Mouse (Mus musculus): ENCODE measurements around the gene Gimd1. TPM values are rescaled to one million over a fixed set of nuclear protein-coding genes. Genes with fewer than 3 reads are reported as not detected.
A peak's percentile ranks its signal among the peaks of the same experiment; 100 is the strongest.

Gene Gimd1
- polyA plus RNA-seq, 1 experiment from 2014 or later: 12.1 TPM

- no peak for ATAC-seq
- Histone ChIP-seq H3K9ac (no peak overlapping the region), H3K27ac (no peak overlapping the region), H3K27me3 (replicated peaks) (no peaks in the 10 kb centered on the region), H3K4me3 (replicated peaks) (no peak overlapping the region), H3K9me3 (no peaks in the 10 kb centered on the region), H3K4me2 (replicated peaks) (no peak overlapping the region), H3K36me3 (no peaks in the 10 kb centered on the region), H3K4me1 (replicated peaks) (no peaks in the 10 kb centered on the region)
- 85% methylated on average over 7 of the region's 7 CpGs for WGBS
Observed at GRCm38 (mm10) chr3:132649368-132649767, 19.7 kb downstream of the Gimd1 start.

DNA sequence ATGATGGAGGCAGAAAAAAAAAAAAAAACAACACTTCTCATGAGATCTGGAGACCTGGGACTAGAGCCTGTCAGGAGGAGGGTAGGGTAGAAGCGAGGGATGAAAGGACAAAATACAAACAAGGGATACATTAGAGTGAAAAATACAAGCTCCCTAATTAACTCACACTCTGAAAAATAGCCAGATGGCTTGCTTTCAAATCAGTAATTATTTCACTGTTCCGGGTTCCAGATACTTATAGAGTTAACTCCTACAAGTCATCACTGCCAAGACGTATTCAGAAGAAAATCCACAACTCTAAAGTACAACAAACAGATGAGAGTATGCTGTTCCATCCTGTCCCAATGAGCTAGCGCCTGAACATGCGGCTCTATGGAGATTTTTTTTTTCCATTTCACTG, 20.6 kb downstream of the Gimd1 start:
- no peaks in the 10 kb centered on the region for H3K9me3 ChIP-seq
- no peak for ATAC-seq
- H3K9ac ChIP-seq: no peak overlapping the region
- H3K4me1 ChIP-seq (replicated peaks): no peaks in the 10 kb centered on the region
- no peak overlapping the region for H3K27ac ChIP-seq
- H3K36me3 ChIP-seq: no peaks in the 10 kb centered on the region
- no peaks in the 10 kb centered on the region for H3K27me3 ChIP-seq (replicated peaks)
- WGBS: 77% methylated on average over 5 of the region's 5 CpGs
- H3K4me3 ChIP-seq (replicated peaks): no peak overlapping the region
- no peak overlapping the region for H3K4me2 ChIP-seq (replicated peaks)

- H3K27me3 ChIP-seq (replicated peaks): no peaks in the 10 kb centered on the region
- no peak overlapping the region for H3K4me2 ChIP-seq (replicated peaks)
- no peaks in the 10 kb centered on the region for H3K9me3 ChIP-seq
- H3K4me3 ChIP-seq (replicated peaks): no peak overlapping the region
- no peak overlapping the region for H3K9ac ChIP-seq
- ATAC-seq: 0 out of 2 replicates have a peak, but pooled peaks have one; percentile 45
- no peaks in the 10 kb centered on the region for H3K4me1 ChIP-seq (replicated peaks)
- H3K36me3 ChIP-seq: no peaks in the 10 kb centered on the region
- whole genome bisulfite sequencing: 51% methylated on average over 3 of the region's 3 CpGs
- no peak overlapping the region for H3K27ac ChIP-seq
Observed at GRCm38 (mm10) chr3:132651776-132652175, 22.2 kb downstream of the Gimd1 start.

- Histone ChIP-seq H3K36me3 (peaks cover 2% of the 10 kb centered on the region; the same call in 1 of the 2 replicates), H3K27ac (no peak overlapping the region), H3K9ac (no peak overlapping the region), H3K4me3 (replicated peaks) (no peak overlapping the region), H3K27me3 (replicated peaks) (no peaks in the 10 kb centered on the region), H3K4me2 (replicated peaks) (no peak overlapping the region), H3K9me3 (no peaks in the 10 kb centered on the region), H3K4me1 (replicated peaks) (no peaks in the 10 kb centered on the region)
- 89% methylated on average over 7 of the region's 7 CpGs for WGBS
- no peak for ATAC-seq
Observed at GRCm38 (mm10) chr3:132653959-132654358, 24.3 kb downstream of the Gimd1 start.

- 84% methylated on average over 2 of the region's 2 CpGs for WGBS
Observed at GRCm38 (mm10) chr3:132655955-132656354, 26.3 kb downstream of the Gimd1 start.

DNA sequence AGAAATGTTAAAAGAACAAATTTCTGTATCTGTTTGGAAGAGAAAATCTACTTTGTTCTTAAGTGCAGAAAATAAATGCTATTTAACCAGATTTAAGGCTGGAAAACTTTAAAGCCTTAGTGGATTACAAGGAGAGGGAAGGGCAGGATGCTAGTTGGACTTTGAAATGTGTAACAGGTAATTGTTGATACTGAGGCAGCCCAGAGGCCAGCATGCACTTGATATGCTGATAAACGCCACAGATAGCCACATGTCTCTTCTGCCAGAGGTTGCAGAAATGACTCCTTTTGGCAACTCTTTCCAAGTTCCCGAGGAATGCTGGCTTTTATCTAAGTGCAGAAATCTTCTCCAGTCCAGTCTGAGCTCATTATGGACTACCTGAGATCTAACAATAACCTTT, 47.9 kb downstream of the Gimd1 start:
- Histone ChIP-seq H3K9ac (no peak overlapping the region), H3K4me1 (replicated peaks) (peaks cover 1% of the 10 kb centered on the region), H3K4me3 (replicated peaks) (no peak overlapping the region), H3K9me3 (no peaks in the 10 kb centered on the region), H3K36me3 (peaks cover 4% of the 10 kb centered on the region; the same call in 1 of the 2 replicates), H3K27me3 (replicated peaks) (no peaks in the 10 kb centered on the region), H3K27ac (no peak overlapping the region), H3K4me2 (replicated peaks) (no peak overlapping the region)
- 62% methylated on average over 2 of the region's 2 CpGs for WGBS
- ATAC-seq: peak; percentile 77

More at GRCm38 (mm10) chr3:132655955-132656354, 26.3 kb downstream of the Gimd1 start:
- no peak overlapping the region for H3K4me2 ChIP-seq (replicated peaks)
- H3K27ac ChIP-seq: no peak overlapping the region
- no peak overlapping the region for H3K4me3 ChIP-seq (replicated peaks)
- peaks cover 13% of the 10 kb centered on the region for H3K36me3 ChIP-seq
- no peak for ATAC-seq
- H3K9ac ChIP-seq: no peak overlapping the region
- H3K9me3 ChIP-seq: no peaks in the 10 kb centered on the region
- no peaks in the 10 kb centered on the region for H3K4me1 ChIP-seq (replicated peaks)
- H3K27me3 ChIP-seq (replicated peaks): no peaks in the 10 kb centered on the region

DNA sequence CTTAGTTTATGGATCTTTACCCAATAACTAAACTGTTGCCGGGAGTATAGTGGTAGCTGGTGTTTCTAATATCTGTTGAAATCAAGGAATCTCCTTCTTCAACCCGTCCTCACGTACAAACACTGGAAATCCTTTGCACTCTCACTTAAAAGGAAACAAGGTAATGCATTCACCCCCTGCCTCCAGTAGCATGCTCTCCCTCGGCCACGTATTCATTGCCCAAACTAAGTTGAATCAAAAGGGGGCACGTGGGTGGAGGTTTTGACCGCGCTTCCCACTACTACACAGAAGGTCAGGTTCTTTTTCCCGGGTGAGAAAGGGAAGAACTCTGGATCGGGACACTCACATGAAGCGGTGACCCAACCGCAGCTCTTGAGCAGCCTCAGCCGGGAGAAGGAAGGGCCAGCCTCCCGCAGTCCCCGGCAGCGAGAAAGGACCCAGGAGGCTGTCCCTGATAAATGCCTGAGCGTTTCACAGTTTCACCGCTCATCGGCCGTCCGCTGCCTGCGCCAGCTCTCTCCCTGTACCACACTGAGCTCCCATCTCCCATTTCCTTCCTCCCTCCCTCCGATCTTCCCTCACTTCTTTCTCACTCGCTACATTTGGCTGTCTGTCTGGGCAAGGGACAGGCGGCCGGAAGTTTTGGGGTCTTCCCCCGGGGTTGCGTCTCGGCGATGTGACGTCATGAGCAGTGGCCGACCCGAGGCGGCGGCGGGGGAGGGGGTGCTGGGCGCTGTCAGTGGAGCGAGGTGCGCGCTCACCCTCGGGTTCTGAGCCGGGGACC, 54.0 kb downstream of the Gimd1 start, which contains the start of gene Tbck:
Tbck (plus strand) TSS at position 698 of the 784 bp plus-strand sequence.
- Histone ChIP-seq H3K9ac (peak within 1 kb of the TSS; percentile 80), H3K4me1 (replicated peaks) (peaks cover 4% of the 10 kb centered on the region), H3K36me3 (no peaks in the 10 kb centered on the region), H3K9me3 (no peaks in the 10 kb centered on the region), H3K4me3 (replicated peaks) (peak within 1 kb of the TSS; percentile 79), H3K27ac (peak within 1 kb of the TSS; percentile 92), H3K4me2 (replicated peaks) (peak within 1 kb of the TSS; percentile 53), H3K27me3 (replicated peaks) (no peaks in the 10 kb centered on the region)
- peak; percentile 99 for ATAC-seq
- WGBS: under 1% methylated on average over 42 of the region's 42 CpGs

DNA sequence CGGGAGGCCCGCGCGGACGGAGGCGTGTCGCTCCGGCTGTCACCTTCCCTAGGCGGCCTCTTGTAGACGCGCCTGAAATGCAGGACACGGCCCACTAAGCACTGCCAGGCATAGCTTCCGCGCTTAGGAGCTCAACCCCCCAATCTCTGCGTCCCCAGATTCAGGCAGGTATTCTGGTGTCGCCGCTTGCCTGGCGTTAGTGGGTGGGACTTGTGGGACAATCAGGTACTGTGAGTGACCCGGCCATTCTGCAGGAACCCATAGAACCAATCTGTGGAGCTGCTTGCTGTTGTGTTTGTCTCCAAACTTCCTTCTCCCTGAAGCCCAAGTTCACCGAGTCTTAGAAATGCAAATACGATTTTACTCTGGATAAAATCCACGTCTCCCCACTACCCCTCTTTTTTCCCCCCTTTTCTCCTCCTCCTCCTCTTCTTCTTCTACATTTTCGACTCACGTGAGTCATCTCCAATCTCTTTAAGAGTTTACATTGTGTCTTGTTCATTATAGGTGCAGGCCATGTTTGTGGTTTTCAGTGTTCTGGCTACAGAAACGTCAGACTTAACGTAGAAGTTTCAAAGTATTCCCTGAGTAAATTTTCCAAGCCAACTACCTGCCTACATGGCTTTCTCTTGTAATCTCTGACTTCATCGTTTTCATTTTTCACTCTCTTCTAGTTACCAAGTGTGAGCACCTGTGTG, 54.8 kb downstream of the Gimd1 start, which contains the start of gene Aimp1:
Aimp1 (minus strand) TSS at position 140 of the 698 bp plus-strand sequence.
- WGBS: 1% methylated on average over 27 of the region's 27 CpGs
- ATAC-seq: no peak
- Histone ChIP-seq H3K9ac (peak within 1 kb of the TSS; percentile 80), H3K4me3 (replicated peaks) (peak within 1 kb of the TSS; percentile 79), H3K27ac (peak within 1 kb of the TSS; percentile 92), H3K36me3 (no peaks in the 10 kb centered on the region), H3K27me3 (replicated peaks) (no peaks in the 10 kb centered on the region), H3K9me3 (no peaks in the 10 kb centered on the region), H3K4me2 (replicated peaks) (peak within 1 kb of the TSS; percentile 53), H3K4me1 (replicated peaks) (peaks cover 4% of the 10 kb centered on the region)

Other genes starting within 250 kb of the Gimd1 start
- 16.0 and 17.0 TPM in 2 replicates for gene Tbck, start 54.3 kb downstream of the Gimd1 start, polyA plus RNA-seq (2015; fragmentation: Nextera tagmentation; extraction: Ambion mirVana)
- 70.4 and 72.4 TPM in 2 replicates for gene Aimp1, start 54.5 kb downstream of the Gimd1 start, polyA plus RNA-seq (2015; fragmentation: Nextera tagmentation; extraction: Ambion mirVana)

Measured in intestine, embryonic 15.5 days (tissue).